Mouse (Mus musculus) thymus, postnatal 25 days (tissue): ENCODE measurements around the gene Mcam.
A peak's percentile ranks its signal among the peaks of the same experiment; 100 is the strongest.

ENCODE experiments used
- DNase-seq: peaks from one replicate; pipeline ENCODE4 v3.0.0; 2022

Mcam gene

GRCm38 (mm10) chr9:44134101-44134850, at the start of gene Mcam:
Gene Mcam, plus strand, starts transcription at chr9:44134469.
- peak; percentile 58 for DNase-seq

DNA sequence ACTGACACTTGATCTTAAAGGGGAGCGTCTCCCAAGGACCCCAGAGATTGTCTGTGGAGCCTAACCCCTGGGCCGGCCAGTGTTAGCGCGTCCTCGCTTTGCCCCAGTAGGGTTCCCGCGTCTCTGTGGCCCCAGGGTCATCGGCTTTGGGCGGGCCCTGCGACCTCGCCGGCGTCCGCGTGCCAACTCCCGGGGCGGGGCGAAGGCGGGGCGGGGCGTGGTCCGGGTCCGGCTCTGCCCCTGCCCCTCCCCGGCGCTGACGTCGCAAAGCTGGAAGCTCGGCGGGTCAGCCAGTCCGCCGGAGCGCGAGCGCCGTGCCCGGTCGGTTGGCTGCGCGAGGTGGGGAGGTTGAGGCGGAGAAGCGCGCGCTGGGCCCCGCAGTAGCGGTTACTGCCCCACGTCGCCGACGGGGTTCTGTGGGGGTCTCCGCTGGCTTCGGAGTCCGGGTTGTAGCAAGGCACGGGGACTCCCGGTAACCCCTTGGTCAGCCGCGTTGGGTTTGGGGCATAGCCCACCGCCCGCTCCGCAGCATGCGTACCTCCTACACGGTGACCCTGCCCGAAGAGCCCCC, 49.5 kb upstream of the Mcam start:
- DNase-seq = peak; percentile 80

GRCm38 (mm10) chr9:44085276-44085675, 49.0 kb upstream of the Mcam start:
- DNase-seq = no peak

- DNase-seq = no peak
Measured at GRCm38 (mm10) chr9:44085741-44086665, 48.3 kb upstream of the Mcam start.

GRCm38 (mm10) chr9:44086960-44087359, 47.3 kb upstream of the Mcam start:
- DNase-seq = no peak

- no peak for DNase-seq
Measured at GRCm38 (mm10) chr9:44087761-44088455, 46.4 kb upstream of the Mcam start.

DNA sequence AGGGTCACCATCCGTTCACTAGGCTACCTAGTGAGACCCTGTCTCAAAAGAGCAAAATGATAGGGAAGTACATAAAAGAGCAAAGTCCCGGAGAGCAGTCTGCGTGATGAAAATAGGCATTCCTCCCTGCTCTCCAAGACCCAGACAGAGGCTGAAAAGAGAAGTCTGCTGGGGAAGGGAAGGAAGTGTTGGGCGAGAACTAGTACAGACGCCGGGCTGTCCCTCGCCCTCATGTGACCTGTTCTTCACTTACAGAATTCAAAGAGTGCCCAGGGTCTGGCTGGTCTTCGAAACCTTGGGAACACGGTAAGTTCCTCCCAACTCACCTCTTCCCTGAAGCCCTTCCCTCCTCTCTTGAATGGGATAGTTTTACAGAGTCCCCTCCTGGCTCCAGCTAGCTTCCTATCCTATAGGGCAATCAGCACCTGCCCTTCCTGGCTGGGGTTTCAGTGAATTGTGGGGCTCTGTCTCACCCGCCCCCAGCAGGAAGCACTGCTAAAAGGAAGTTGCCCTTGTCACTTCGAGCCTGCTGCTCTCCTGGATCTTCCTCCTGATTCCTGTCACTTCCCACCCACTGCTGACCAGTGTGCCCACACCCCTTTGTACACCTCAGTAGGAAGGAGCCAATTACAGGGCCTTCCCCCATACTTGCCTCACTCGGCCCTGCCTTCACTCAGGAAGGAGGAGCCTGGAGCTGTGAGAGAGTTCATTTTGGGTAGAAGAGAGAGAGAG, 45.2 kb upstream of the Mcam start:
- DNase-seq = peak; percentile 51

DNA sequence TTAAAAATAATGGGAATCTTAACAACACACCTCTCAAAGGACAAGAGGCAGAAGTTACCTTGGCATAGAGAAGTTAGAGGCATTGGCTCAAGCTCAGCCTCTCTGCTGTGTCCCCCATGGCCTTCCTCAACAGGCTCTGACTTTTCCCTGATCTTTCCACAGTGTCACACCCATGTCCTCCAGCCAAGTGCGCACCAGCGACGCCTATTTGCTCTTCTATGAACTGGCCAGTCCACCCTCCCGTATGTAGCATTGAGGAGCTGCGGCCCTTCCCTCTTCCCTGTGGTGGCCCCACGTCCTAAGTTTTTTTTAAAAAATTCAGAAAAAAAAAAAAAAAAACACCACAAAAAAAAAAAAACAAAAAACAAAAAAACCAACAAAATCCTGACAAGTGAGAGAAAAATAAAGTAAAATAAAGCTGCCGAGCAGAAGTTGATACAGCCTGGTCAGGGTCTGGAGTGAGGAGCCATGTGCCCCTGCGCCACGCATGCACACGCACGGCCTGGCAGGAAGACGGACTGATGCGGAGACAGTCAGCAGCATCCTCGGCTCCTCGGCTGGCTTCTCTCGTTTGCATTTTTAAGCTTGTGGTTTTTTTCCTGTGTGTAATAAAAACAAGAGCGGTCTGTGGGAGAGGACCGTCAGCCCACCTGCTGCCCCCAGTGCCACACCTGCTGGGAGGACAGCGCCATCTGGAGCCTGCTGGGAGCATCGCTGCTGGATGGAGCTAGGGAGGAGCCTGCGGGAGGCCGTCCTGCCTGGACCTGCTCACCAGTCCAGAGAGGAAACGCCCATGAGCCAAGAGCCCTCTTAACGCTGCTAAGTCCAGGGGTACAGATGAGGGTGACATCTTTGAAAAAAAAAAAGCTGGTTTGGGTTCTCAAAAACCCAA, 40.4 kb upstream of the Mcam start:
- peak; percentile 91 for DNase-seq

DNA sequence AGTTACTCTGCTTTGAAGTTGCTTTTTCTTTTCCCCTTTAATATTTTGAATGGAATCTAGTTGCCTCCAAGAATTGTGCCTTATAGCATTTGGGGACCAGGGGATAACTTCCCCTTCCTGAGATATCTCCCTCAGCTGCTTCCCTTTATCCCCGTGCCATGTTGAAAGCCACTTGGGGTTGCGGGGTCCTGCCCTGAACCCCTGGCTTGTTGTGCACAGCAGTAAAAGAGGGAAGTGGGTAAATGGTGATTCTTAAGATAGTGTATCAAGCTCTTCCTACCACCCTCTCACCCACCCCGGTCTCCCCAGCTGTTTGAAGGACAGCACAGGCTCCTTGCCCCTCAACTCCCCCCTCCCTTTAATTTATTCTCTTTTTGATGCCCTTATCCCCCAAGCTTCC, 39.5 kb upstream of the Mcam start:
- DNase-seq = no peak

GRCm38 (mm10) chr9:44095781-44096180, 38.5 kb upstream of the Mcam start:
- no peak for DNase-seq

DNA sequence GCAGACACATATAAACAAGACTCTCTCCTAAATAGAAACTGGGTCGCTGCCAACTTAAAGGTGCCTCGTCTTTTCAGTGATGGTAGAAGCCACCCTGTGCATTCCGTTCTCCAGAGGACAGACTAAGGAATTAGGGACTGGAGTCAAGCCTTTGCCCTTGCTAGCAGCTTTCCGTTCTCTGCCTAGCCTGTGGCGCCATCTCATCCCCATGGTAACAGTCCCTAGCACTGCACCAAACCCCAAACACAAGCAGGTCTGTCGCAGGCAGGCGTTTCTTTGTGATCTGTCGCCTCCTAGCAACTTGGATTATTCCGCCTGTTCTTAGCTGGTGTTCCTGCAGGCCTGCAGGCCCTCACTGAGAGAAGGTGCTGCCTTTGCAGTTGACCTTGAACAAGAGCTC, 37.7 kb upstream of the Mcam start:
- DNase-seq = no peak

- DNase-seq = no peak
Measured at GRCm38 (mm10) chr9:44101490-44101889, 32.8 kb upstream of the Mcam start, which contains the start of gene Mfrp. Gene Mfrp, plus strand, starts transcription at chr9:44101729.

DNA sequence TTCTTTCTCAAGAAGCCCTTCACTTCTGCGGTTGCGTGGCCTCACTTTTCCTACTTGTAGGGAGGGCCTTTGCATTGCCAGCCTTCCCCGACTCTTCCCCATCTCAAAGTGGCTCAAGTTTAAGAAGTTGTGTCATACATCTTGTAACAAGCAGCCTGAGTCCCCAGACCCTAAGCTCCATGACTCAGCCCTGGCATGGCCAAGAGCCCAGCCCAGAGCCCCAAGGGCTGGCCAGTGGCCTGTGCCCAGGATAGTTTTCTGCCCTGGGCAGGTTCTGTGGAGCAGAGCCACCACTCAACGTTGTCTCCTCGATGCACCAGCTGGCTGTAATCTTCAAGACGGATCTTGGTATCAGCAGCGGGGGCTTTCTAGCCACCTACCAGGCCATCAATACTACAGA, 29.4 kb upstream of the Mcam start:
- no peak for DNase-seq

DNA sequence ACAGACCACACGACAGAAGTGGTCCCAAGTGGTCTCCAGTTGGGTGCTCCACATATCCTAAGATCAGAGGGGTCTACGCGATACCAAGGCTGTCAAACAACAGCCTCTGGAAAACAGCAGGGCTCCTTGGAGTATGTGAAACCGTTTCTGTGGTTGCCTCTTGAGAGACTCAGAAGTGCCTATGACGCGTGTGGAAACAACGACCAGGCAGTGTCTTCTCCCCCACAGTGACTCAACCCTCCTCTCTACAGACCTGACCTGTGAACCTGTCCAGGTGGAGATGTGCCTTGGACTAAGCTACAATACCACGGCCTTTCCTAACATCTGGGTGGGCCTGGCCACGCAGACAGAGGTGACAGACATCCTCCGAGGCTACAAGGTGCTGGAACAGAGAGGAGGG, 28.5 kb upstream of the Mcam start:
- no peak for DNase-seq

- DNase-seq = no peak
Measured at GRCm38 (mm10) chr9:44106182-44106581, 28.1 kb upstream of the Mcam start.

DNA sequence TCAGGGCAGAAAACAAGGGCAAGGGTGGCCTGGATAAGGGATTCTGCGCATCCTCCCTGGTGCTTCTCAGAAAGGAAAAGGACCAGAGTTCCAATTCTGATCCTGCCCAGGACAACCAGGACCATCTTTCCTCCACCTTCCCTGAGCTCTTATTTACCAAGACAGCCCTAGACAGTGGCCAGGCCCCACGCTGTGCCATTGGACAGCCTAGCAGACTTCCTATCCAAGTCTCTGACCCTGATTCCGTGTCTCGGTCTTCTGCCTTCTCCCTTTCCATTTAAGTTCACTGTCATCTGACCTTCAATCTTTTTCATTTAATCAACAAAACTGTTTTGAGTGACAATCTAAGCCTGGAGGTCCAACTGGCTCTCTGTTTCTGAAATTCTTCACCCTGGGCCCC, 27.7 kb upstream of the Mcam start:
- DNase-seq = no peak

GRCm38 (mm10) chr9:44107110-44107509, 27.2 kb upstream of the Mcam start, which contains the start of gene C1qtnf5:
Gene C1qtnf5, plus strand, starts transcription at chr9:44107245.
- no peak for DNase-seq

- no peak for DNase-seq
Measured at GRCm38 (mm10) chr9:44107557-44108179, 26.6 kb upstream of the Mcam start.

GRCm38 (mm10) chr9:44108269-44109055, 25.8 kb upstream of the Mcam start:
- DNase-seq = no peak
